Comparison of ENCODE assay signal across 8 mouse cellular contexts in genomic region chr17:34024317-34024821, GRCm38 (mm10). TPM values are rescaled to one million over a fixed set of nuclear protein-coding genes. Genes with fewer than 3 reads are reported as not detected.
DNase-seq lines count a peak whose midpoint lies in the region; ATAC-seq and TF ChIP-seq lines count a peak whose summit lies in the region.

Gene Ring1, minus strand, starts transcription at chr17:34024680.

- H3K27ac ChIP-seq in embryonic facial prominence, embryonic 12.5 days = peak within 1 kb of the TSS; percentile 94
- H3K27ac ChIP-seq in kidney, adult 2 months (ENCODE audit: insufficient read depth, low read depth, low read length) = peak within 1 kb of the TSS; percentile 85
- H3K27ac ChIP-seq in limb, embryonic 14.5 days (replicated peaks; ENCODE audit: low read depth, low read length) = peak within 1 kb of the TSS; percentile 92
- peak within 1 kb of the TSS; percentile 99 for H3K27ac ChIP-seq in midbrain, embryonic 16.5 days (ENCODE audit: low read length)

- H3K4me1 ChIP-seq in embryonic facial prominence, embryonic 12.5 days = peaks cover 48% of the 10 kb centered on the region
- H3K4me1 ChIP-seq in kidney, adult 2 months (ENCODE audit: control insufficient read depth, insufficient read depth, low read length) = peaks cover 12% of the 10 kb centered on the region; the same call in 1 of the 2 replicates
- H3K4me1 ChIP-seq in limb, embryonic 14.5 days (ENCODE audit: control insufficient read depth, insufficient read depth, low read length) = peaks cover 27% of the 10 kb centered on the region
- H3K4me1 ChIP-seq in midbrain, embryonic 16.5 days (ENCODE audit: control insufficient read depth, insufficient read depth, low read length) = peaks cover 44% of the 10 kb centered on the region

- peaks cover 41% of the 10 kb centered on the region for H3K36me3 ChIP-seq in embryonic facial prominence, embryonic 12.5 days
- H3K36me3 ChIP-seq in kidney, adult 2 months (ENCODE audit: control insufficient read depth, insufficient read depth, low read length) = no peaks in the 10 kb centered on the region
- peaks cover 35% of the 10 kb centered on the region for H3K36me3 ChIP-seq in limb, embryonic 14.5 days (ENCODE audit: control insufficient read depth, insufficient read depth, low read length)
- H3K36me3 ChIP-seq in midbrain, embryonic 16.5 days (ENCODE audit: control insufficient read depth, insufficient read depth, low read length) = peaks cover 13% of the 10 kb centered on the region

- TF ChIP-seq CTCF in kidney, adult 2 months (conservative IDR thresholded peaks at IDR 0.05; ENCODE audit: insufficient read depth, insufficient read length, low read depth, low read length) = no peak

- peak within 1 kb of the TSS; percentile 94 for H3K9ac ChIP-seq in embryonic facial prominence, embryonic 12.5 days
- H3K9ac ChIP-seq in limb, embryonic 14.5 days (ENCODE audit: low read depth, low read length, severe bottlenecking) = peak within 1 kb of the TSS; percentile 89
- H3K9ac ChIP-seq in midbrain, embryonic 16.5 days (ENCODE audit: low read depth, low read length) = peak within 1 kb of the TSS; percentile 92

- H3K4me2 ChIP-seq in embryonic facial prominence, embryonic 12.5 days (replicated peaks) = peak within 1 kb of the TSS; percentile 94
- peak within 1 kb of the TSS; percentile 94 for H3K4me2 ChIP-seq in limb, embryonic 14.5 days (replicated peaks; ENCODE audit: low read depth, low read length, severe bottlenecking)
- H3K4me2 ChIP-seq in midbrain, embryonic 16.5 days (ENCODE audit: low read length) = peak within 1 kb of the TSS; percentile 97

- peaks cover 8% of the 10 kb centered on the region for H3K9me3 ChIP-seq in embryonic facial prominence, embryonic 12.5 days
- H3K9me3 ChIP-seq in limb, embryonic 14.5 days (ENCODE audit: control insufficient read depth, low read length) = no peaks in the 10 kb centered on the region
- no peaks in the 10 kb centered on the region for H3K9me3 ChIP-seq in midbrain, embryonic 16.5 days (replicated peaks; ENCODE audit: control insufficient read depth, low read length, poor library complexity, severe bottlenecking)

- H3K4me3 ChIP-seq in embryonic facial prominence, embryonic 12.5 days = peak within 1 kb of the TSS; percentile 70
- H3K4me3 ChIP-seq in kidney, adult 2 months (ENCODE audit: insufficient read depth, low read depth, low read length) = peak within 1 kb of the TSS; percentile 89
- peak within 1 kb of the TSS; percentile 91 for H3K4me3 ChIP-seq in limb, embryonic 14.5 days (replicated peaks; ENCODE audit: low read length)
- H3K4me3 ChIP-seq in midbrain, embryonic 16.5 days (ENCODE audit: low read depth, low read length) = peak within 1 kb of the TSS; percentile 92

- peak; percentile 83 for DNase-seq in ovary, postnatal 10 days (ENCODE audit: low spot score)
- no peak for DNase-seq in ovary, adult 18-20 months (ENCODE audit: low spot score)
- DNase-seq in heart, adult 18-20 months = peak; percentile 90 to 91
- peak; percentile 87 for DNase-seq in kidney, adult 2 months
- DNase-seq in limb, embryonic 14.5 days (ENCODE audit: low spot score) = peak; percentile 82
- DNase-seq in spleen, postnatal 36 days (ENCODE audit: low spot score in 2 of 2) = peak; percentile 81

- peak; percentile 39; the same call in 1 of the 2 replicates for ATAC-seq in embryonic facial prominence, embryonic 12.5 days (ENCODE audit: insufficient number of reproducible peaks, insufficient read depth, low FRiP score, low TSS enrichment)
- peak; percentile 83 for ATAC-seq in limb, embryonic 14.5 days (ENCODE audit: low FRiP score, low read depth)
- peak; percentile 79 for ATAC-seq in midbrain, embryonic 16.5 days

- H3K27me3 ChIP-seq in embryonic facial prominence, embryonic 12.5 days = no peaks in the 10 kb centered on the region
- no peaks in the 10 kb centered on the region for H3K27me3 ChIP-seq in kidney, adult 2 months (replicated peaks; ENCODE audit: control insufficient read depth, insufficient read depth, low read length)
- H3K27me3 ChIP-seq in limb, embryonic 14.5 days (ENCODE audit: control insufficient read depth, insufficient read depth, low read length) = no peaks in the 10 kb centered on the region
- no peaks in the 10 kb centered on the region for H3K27me3 ChIP-seq in midbrain, embryonic 16.5 days (ENCODE audit: control insufficient read depth, insufficient read depth, low read depth, low read length)

- 1% methylated on average over 48 of the region's 58 CpGs for WGBS in embryonic facial prominence, embryonic 12.5 days
- WGBS in kidney, adult 2 months = 2% methylated on average over 53 of the region's 58 CpGs
- WGBS in limb, embryonic 14.5 days = 0% methylated on average over 19 of the region's 58 CpGs
- 1% methylated on average over 41 of the region's 58 CpGs for WGBS in midbrain, embryonic 16.5 days

- TF ChIP-seq POLR2A in kidney, adult 2 months (IDR thresholded peaks at IDR 0.05; ENCODE audit: low read depth, low read length) = peak; percentile 61
- TF ChIP-seq POLR2A in limb, embryonic 14.5 days (IDR thresholded peaks at IDR 0.05; ENCODE audit: borderline replicate concordance, extremely low read depth, insufficient read depth, insufficient read length) = peak; percentile 82; the same call in 1 of the 2 replicates

RNA-seq across cellular contexts. Expression of gene Ring1, which starts in this region (rescaled TPM):
- polyA plus RNA-seq in embryonic facial prominence, embryonic 12.5 days (2016; fragmentation: Nextera tagmentation; extraction: Ambion mirVana) = 27.2 and 29.7 TPM in 2 replicates
- 10 to 100 TPM; 13.2 to 16.9 TPM for total RNA-seq in heart, adult 18-20 months (2021)
- polyA plus RNA-seq in kidney, adult 2 months (2012; rRNA removed) = 30.4 and 36.3 TPM in 2 replicates
- polyA plus RNA-seq in limb, embryonic 14.5 days (2012; rRNA removed) = 54.0 and 81.7 TPM in 2 replicates
- 7.0 and 8.4 TPM in 2 replicates for polyA plus RNA-seq in limb, embryonic 14.5 days (2014; fragmentation: Nextera tagmentation; extraction: Ambion mirVana)
- polyA plus RNA-seq in midbrain, embryonic 16.5 days (2015; fragmentation: Nextera tagmentation; extraction: Ambion mirVana) = 17.9 and 18.2 TPM in 2 replicates
